Mouse (Mus musculus): Measurements from ENCODE around the gene Vmn1r129. TPM values are rescaled to one million over a fixed set of nuclear protein-coding genes. Genes with fewer than 3 reads are reported as not detected.

Gene Vmn1r129
- polyA plus RNA-seq (2015; fragmentation: Nextera tagmentation; extraction: Ambion mirVana) = not detected in 2 replicates

GRCm38 (mm10) chr7:21361191-21361590 lies at the start of gene Vmn1r129:
Gene Vmn1r129, minus strand, starts transcription at chr7:21361291.

GRCm38 (mm10) chr7:21349073-21349472 lies 12.0 kb downstream of the Vmn1r129 start, which contains the start of gene Vmn1r128:
Gene Vmn1r128, plus strand, starts transcription at chr7:21349373.

GRCm38 (mm10) chr7:21319761-21320160 lies 41.3 kb downstream of the Vmn1r129 start, which contains the start of gene Vmn1r127:
Gene Vmn1r127, minus strand, starts transcription at chr7:21319861.

Other genes with a start within 250 kb of the Vmn1r129 start
- not detected in 2 replicates for gene Vmn1r122, start 227.2 kb downstream of the Vmn1r129 start, polyA plus RNA-seq (2015; fragmentation: Nextera tagmentation; extraction: Ambion mirVana)
- not detected in 2 replicates for gene Vmn1r123, start 199.1 kb downstream of the Vmn1r129 start, polyA plus RNA-seq (2015; fragmentation: Nextera tagmentation; extraction: Ambion mirVana)
- gene Gm5157, start 170.9 kb downstream of the Vmn1r129 start, polyA plus RNA-seq (2015; fragmentation: Nextera tagmentation; extraction: Ambion mirVana) = not detected in 2 replicates
- not detected in 2 replicates for gene Vmn1r124, start 100.7 kb downstream of the Vmn1r129 start, polyA plus RNA-seq (2015; fragmentation: Nextera tagmentation; extraction: Ambion mirVana)
- gene Vmn1r125, start 89.1 kb downstream of the Vmn1r129 start, polyA plus RNA-seq (2015; fragmentation: Nextera tagmentation; extraction: Ambion mirVana) = not detected in 2 replicates
- gene Vmn1r126, start 59.8 kb downstream of the Vmn1r129 start, polyA plus RNA-seq (2015; fragmentation: Nextera tagmentation; extraction: Ambion mirVana) = not detected in 2 replicates
- not detected in 2 replicates for gene Vmn1r127, start 41.4 kb downstream of the Vmn1r129 start, polyA plus RNA-seq (2015; fragmentation: Nextera tagmentation; extraction: Ambion mirVana)
- not detected in 2 replicates for gene Vmn1r128, start 11.9 kb downstream of the Vmn1r129 start, polyA plus RNA-seq (2015; fragmentation: Nextera tagmentation; extraction: Ambion mirVana)
- not detected in 2 replicates for gene Gm6882, start 71.5 kb upstream of the Vmn1r129 start, polyA plus RNA-seq (2015; fragmentation: Nextera tagmentation; extraction: Ambion mirVana)
- gene Vmn1r130, start 150.5 kb upstream of the Vmn1r129 start, polyA plus RNA-seq (2015; fragmentation: Nextera tagmentation; extraction: Ambion mirVana) = not detected in 2 replicates
- not detected in 2 replicates for gene Vmn1r131, start 184.8 kb upstream of the Vmn1r129 start, polyA plus RNA-seq (2015; fragmentation: Nextera tagmentation; extraction: Ambion mirVana)

All from spleen, postnatal 0 days (tissue).